Mouse (Mus musculus) hindbrain, embryonic 15.5 days (tissue): Measurements from ENCODE around the gene Agbl5. TPM values are rescaled to one million over a fixed set of nuclear protein-coding genes. Genes with fewer than 3 reads are reported as not detected.

Experiments
- ATAC-seq: fragments of 200-750 bp; cut with Nextera tagmentation; 2 replicates; pipeline ENCODE4 v1.8.0; 2017; ENCODE audit warnings: low read depth, moderate number of reproducible peaks, moderate TSS enrichment; ENCODE audit not compliant: low FRiP score
- H3K27ac ChIP-seq: fragments of 300-500 bp; sonication (generic); replicated peaks from 2 replicates; pipeline ENCODE4 v1.5.1; 2015; ENCODE audit warnings: mild to moderate bottlenecking, inconsistent platforms
- H3K27me3 ChIP-seq: fragments of 300-500 bp; sonication (generic); 2 replicates; pipeline ENCODE4 v1.6.1; 2015; ENCODE audit warnings: control low read depth, inconsistent platforms
- H3K36me3 ChIP-seq: fragments of 300-500 bp; sonication (generic); 2 replicates; pipeline ENCODE4 v1.6.1; 2015; ENCODE audit warnings: control low read depth, inconsistent platforms
- H3K4me1 ChIP-seq: fragments of 300-500 bp; sonication (generic); replicated peaks from 2 replicates; pipeline ENCODE4 v1.6.1; 2015; ENCODE audit warnings: control low read depth, inconsistent platforms
- H3K4me2 ChIP-seq: fragments of 300-500 bp; sonication (generic); 2 replicates; pipeline ENCODE4 v1.6.1; 2015; ENCODE audit warnings: moderate library complexity, mild to moderate bottlenecking, inconsistent platforms
- H3K4me3 ChIP-seq: fragments of 300-500 bp; sonication (generic); 2 replicates; pipeline ENCODE4 v1.5.1; 2015; ENCODE audit warnings: mild to moderate bottlenecking, inconsistent platforms
- H3K9ac ChIP-seq: fragments of 300-500 bp; sonication (generic); 2 replicates; pipeline ENCODE4 v1.6.1; 2015; ENCODE audit warnings: inconsistent platforms
- H3K9me3 ChIP-seq: fragments of 300-500 bp; sonication (generic); 2 replicates; pipeline ENCODE4 v1.6.1; 2016; ENCODE audit warnings: control low read depth, inconsistent platforms
- WGBS: fragments of 180-500 bp; shearing (Covaris S2); methylation state at CpG from one replicate; pipeline ENCODE4 v1.1.7; 2015; 5-methylcytosine and 5-hydroxymethylcytosine counted together
- polyA plus RNA-seq: library from polyadenylated mRNA; unstranded; fragments of >200 nt; fragmentation: Nextera tagmentation; extraction: Ambion mirVana; gene quantifications from 2 replicates; pipeline ENCODE4 v1.2.1, GENCODE M21; 2015

Agbl5 gene
- polyA plus RNA-seq, 1 experiment from 2014 or later = 25.7 TPM

GRCm38 (mm10) chr5:30923119-30923518, 34.6 kb downstream of the Agbl5 start:
- ATAC-seq = no peak
- Histone ChIP-seq H3K9ac (no peak overlapping the region), H3K4me2 (no peak overlapping the region), H3K9me3 (no peaks in the 10 kb centered on the region), H3K4me3 (no peak overlapping the region), H3K4me1 (peaks cover 23% of the 10 kb centered on the region), H3K36me3 (no peaks in the 10 kb centered on the region), H3K27ac (no peak overlapping the region), H3K27me3 (no peaks in the 10 kb centered on the region)
- 86% methylated on average over 6 of the region's 6 CpGs for WGBS

GRCm38 (mm10) chr5:30924614-30925013, 36.1 kb downstream of the Agbl5 start:
- Histone ChIP-seq H3K9me3 (no peaks in the 10 kb centered on the region), H3K27ac (no peak overlapping the region), H3K4me1 (peaks cover 23% of the 10 kb centered on the region), H3K9ac (no peak overlapping the region), H3K4me3 (no peak overlapping the region), H3K36me3 (no peaks in the 10 kb centered on the region), H3K27me3 (no peaks in the 10 kb centered on the region), H3K4me2 (no peak overlapping the region)
- no peak for ATAC-seq
- WGBS = 79% methylated on average over 8 of the region's 8 CpGs

- H3K4me1 ChIP-seq = peaks cover 23% of the 10 kb centered on the region
- H3K9me3 ChIP-seq = no peaks in the 10 kb centered on the region
- H3K36me3 ChIP-seq = no peaks in the 10 kb centered on the region
- no peak for ATAC-seq
- H3K4me2 ChIP-seq = no peak overlapping the region
- H3K27ac ChIP-seq = no peak overlapping the region
- H3K4me3 ChIP-seq = no peak overlapping the region
- H3K9ac ChIP-seq = no peak overlapping the region
- WGBS = 86% methylated on average over 5 of the region's 5 CpGs
- H3K27me3 ChIP-seq = no peaks in the 10 kb centered on the region
Measured at GRCm38 (mm10) chr5:30925217-30925616, 36.7 kb downstream of the Agbl5 start.

GRCm38 (mm10) chr5:30926073-30926472, 37.6 kb downstream of the Agbl5 start:
- no peaks in the 10 kb centered on the region for H3K27me3 ChIP-seq
- H3K4me2 ChIP-seq = no peak overlapping the region
- no peak for ATAC-seq
- H3K36me3 ChIP-seq = no peaks in the 10 kb centered on the region
- H3K27ac ChIP-seq = no peak overlapping the region
- no peak overlapping the region for H3K4me3 ChIP-seq
- no peaks in the 10 kb centered on the region for H3K9me3 ChIP-seq
- no peak overlapping the region for H3K9ac ChIP-seq
- 90% methylated on average over 2 of the region's 2 CpGs for WGBS
- peaks cover 15% of the 10 kb centered on the region for H3K4me1 ChIP-seq

- H3K9me3 ChIP-seq = no peaks in the 10 kb centered on the region
- H3K4me1 ChIP-seq = no peaks in the 10 kb centered on the region
- H3K27me3 ChIP-seq = no peaks in the 10 kb centered on the region
- H3K27ac ChIP-seq = no peak overlapping the region
- no peak overlapping the region for H3K9ac ChIP-seq
- no peaks in the 10 kb centered on the region for H3K36me3 ChIP-seq
- 39% methylated on average over 7 of the region's 7 CpGs for WGBS
- H3K4me2 ChIP-seq = peak overlapping the region; percentile 47
- peak overlapping the region; percentile 15; the same call in 1 of the 2 replicates for H3K4me3 ChIP-seq
- peak; percentile 71 for ATAC-seq
Measured at GRCm38 (mm10) chr5:30927945-30928529, 39.5 kb downstream of the Agbl5 start.

GRCm38 (mm10) chr5:30930121-30930520, 41.6 kb downstream of the Agbl5 start:
- Histone ChIP-seq H3K4me2 (no peak overlapping the region), H3K36me3 (0 out of 2 replicates have a peak, but pooled peaks cover 4% of the 10 kb centered on the region), H3K27me3 (no peaks in the 10 kb centered on the region), H3K4me1 (no peaks in the 10 kb centered on the region), H3K4me3 (no peak overlapping the region), H3K27ac (no peak overlapping the region), H3K9ac (no peak overlapping the region), H3K9me3 (no peaks in the 10 kb centered on the region)
- 0 out of 2 replicates have a peak, but pooled peaks have one; percentile 19 for ATAC-seq
- WGBS = 38% methylated on average over 4 of the region's 4 CpGs

- H3K4me3 ChIP-seq = no peak overlapping the region
- no peak for ATAC-seq
- 73% methylated on average over 6 of the region's 6 CpGs for WGBS
- no peaks in the 10 kb centered on the region for H3K9me3 ChIP-seq
- H3K4me2 ChIP-seq = no peak overlapping the region
- H3K36me3 ChIP-seq = 0 out of 2 replicates have a peak, but pooled peaks cover 4% of the 10 kb centered on the region
- no peaks in the 10 kb centered on the region for H3K27me3 ChIP-seq
- no peak overlapping the region for H3K27ac ChIP-seq
- H3K4me1 ChIP-seq = no peaks in the 10 kb centered on the region
- H3K9ac ChIP-seq = no peak overlapping the region
Measured at GRCm38 (mm10) chr5:30930846-30931245, 42.4 kb downstream of the Agbl5 start.

GRCm38 (mm10) chr5:30931378-30931777, 42.9 kb downstream of the Agbl5 start:
- Histone ChIP-seq H3K27me3 (no peaks in the 10 kb centered on the region), H3K4me3 (no peak overlapping the region), H3K27ac (no peak overlapping the region), H3K4me1 (no peaks in the 10 kb centered on the region), H3K36me3 (0 out of 2 replicates have a peak, but pooled peaks cover 4% of the 10 kb centered on the region), H3K9ac (no peak overlapping the region), H3K4me2 (no peak overlapping the region), H3K9me3 (no peaks in the 10 kb centered on the region)
- WGBS = 79% methylated on average over 4 of the region's 4 CpGs
- no peak for ATAC-seq

- no peak for ATAC-seq
- 67% methylated on average over 5 of the region's 5 CpGs for WGBS
Measured at GRCm38 (mm10) chr5:30933705-30934104, 45.2 kb downstream of the Agbl5 start.

GRCm38 (mm10) chr5:30934725-30935461, 46.4 kb downstream of the Agbl5 start:
- H3K4me1 ChIP-seq = no peaks in the 10 kb centered on the region
- WGBS = 89% methylated on average over 5 of the region's 5 CpGs
- H3K9me3 ChIP-seq = no peaks in the 10 kb centered on the region
- no peaks in the 10 kb centered on the region for H3K27me3 ChIP-seq
- H3K4me2 ChIP-seq = no peak overlapping the region
- H3K36me3 ChIP-seq = 0 out of 2 replicates have a peak, but pooled peaks cover 4% of the 10 kb centered on the region
- no peak overlapping the region for H3K9ac ChIP-seq
- no peak overlapping the region for H3K27ac ChIP-seq
- no peak for ATAC-seq
- no peak overlapping the region for H3K4me3 ChIP-seq

More at GRCm38 (mm10) chr5:30933705-30934104, 45.2 kb downstream of the Agbl5 start:
- Histone ChIP-seq H3K27ac (no peak overlapping the region), H3K27me3 (no peaks in the 10 kb centered on the region), H3K36me3 (0 out of 2 replicates have a peak, but pooled peaks cover 4% of the 10 kb centered on the region), H3K9me3 (no peaks in the 10 kb centered on the region), H3K4me3 (no peak overlapping the region), H3K4me1 (no peaks in the 10 kb centered on the region), H3K9ac (no peak overlapping the region), H3K4me2 (no peak overlapping the region)

- Histone ChIP-seq H3K4me1 (peaks cover 15% of the 10 kb centered on the region), H3K27me3 (no peaks in the 10 kb centered on the region), H3K36me3 (no peaks in the 10 kb centered on the region), H3K27ac (no peak overlapping the region), H3K9me3 (no peaks in the 10 kb centered on the region), H3K4me3 (no peak overlapping the region), H3K4me2 (no peak overlapping the region), H3K9ac (no peak overlapping the region)
- WGBS = 95% methylated on average over 2 of the region's 2 CpGs
- no peak for ATAC-seq
Measured at GRCm38 (mm10) chr5:30943004-30943403, 54.5 kb downstream of the Agbl5 start.

GRCm38 (mm10) chr5:30944344-30944743, 55.9 kb downstream of the Agbl5 start:
- H3K27ac ChIP-seq = no peak overlapping the region
- peak overlapping the region; percentile 57 for H3K4me3 ChIP-seq
- H3K4me2 ChIP-seq = peak overlapping the region; percentile 81
- no peaks in the 10 kb centered on the region for H3K9me3 ChIP-seq
- H3K27me3 ChIP-seq = no peaks in the 10 kb centered on the region
- H3K9ac ChIP-seq = peak overlapping the region; percentile 59; the same call in 1 of the 2 replicates
- no peaks in the 10 kb centered on the region for H3K36me3 ChIP-seq
- WGBS = 88% methylated on average over 6 of the region's 6 CpGs
- H3K4me1 ChIP-seq = peaks cover 23% of the 10 kb centered on the region
- ATAC-seq = no peak
